9 mouse cellular contexts compared by ENCODE assay signal in the genomic region with DNA sequence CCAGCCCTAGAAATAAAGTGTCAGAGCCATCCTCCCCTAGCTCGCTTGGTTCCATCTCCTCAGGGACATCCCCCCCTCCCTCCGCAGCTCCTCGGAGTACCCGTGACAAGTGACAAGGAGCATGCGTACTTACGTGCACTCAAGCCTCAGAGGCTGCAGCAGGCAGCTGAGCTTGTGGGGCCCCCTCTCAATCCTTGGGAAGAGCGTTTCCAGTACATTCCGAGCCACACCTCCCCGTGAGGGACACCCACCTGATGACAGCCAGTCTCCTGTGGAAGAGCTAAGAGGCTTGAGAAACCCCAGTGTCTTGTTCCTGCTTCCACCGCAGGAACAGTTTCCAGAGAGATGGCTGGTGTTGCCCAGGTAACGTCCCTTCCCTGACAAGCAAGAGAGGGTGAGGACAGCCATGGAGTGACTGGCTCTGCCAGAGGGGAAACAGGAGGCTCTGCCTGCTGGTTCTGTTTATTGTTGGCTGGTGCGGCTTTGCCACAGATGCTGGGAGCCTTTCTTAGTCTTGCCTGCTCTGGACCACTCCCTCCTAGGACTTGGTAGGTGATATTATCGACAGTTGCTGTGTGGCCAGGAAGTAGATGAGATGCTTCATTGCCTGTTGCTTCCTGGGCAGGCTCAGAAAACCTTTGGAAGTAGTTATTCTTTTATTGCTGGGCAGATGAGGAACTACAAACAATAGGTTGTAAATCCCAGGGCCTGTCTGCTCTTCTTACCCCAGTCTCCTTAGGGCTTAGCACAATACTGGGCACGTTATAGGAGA.
A peak's percentile ranks its signal among the peaks of the same experiment; 100 is the strongest.
DNase-seq lines count a peak whose midpoint lies in the region; ATAC-seq and TF ChIP-seq lines count a peak whose summit lies in the region.
"Had no signal": no experiment of that assay in that cellular context is flagged by ENCODE, and none has a peak within 500 bp of the region (broad histone marks: within the 10 kb centered on the region; RNA-seq: fewer than 3 reads in every experiment).

No protein-coding gene starts in this region.

- H3K27ac ChIP-seq in kidney, embryonic 14.5 days (ENCODE audit: low read depth, low read length) = peak overlapping the region; percentile 62; the same call in 1 of the 2 replicates
- peak overlapping the region; percentile 65; the same call in 1 of the 2 replicates for H3K27ac ChIP-seq in embryonic facial prominence, embryonic 15.5 days (replicated peaks)
- H3K27ac ChIP-seq in kidney, embryonic 16.5 days (ENCODE audit: low read length) = peak overlapping the region; percentile 29
- peak overlapping the region; percentile 52; the same call in 1 of the 2 replicates for H3K27ac ChIP-seq in olfactory bulb, adult 2 months (ENCODE audit: insufficient read depth, low read depth, low read length)
- H3K27ac ChIP-seq: liver, embryonic 14.5 days had no signal

- TF ChIP-seq CTCF in olfactory bulb, adult 2 months (IDR thresholded peaks at IDR 0.05; ENCODE audit: insufficient read depth, low read depth, low read length) = no peak

- peaks cover 27% of the 10 kb centered on the region for H3K4me1 ChIP-seq in kidney, embryonic 14.5 days (ENCODE audit: control insufficient read depth, insufficient read depth, low read length)
- H3K4me1 ChIP-seq in embryonic facial prominence, embryonic 15.5 days = peaks cover 39% of the 10 kb centered on the region
- H3K4me1 ChIP-seq in kidney, embryonic 16.5 days (ENCODE audit: insufficient read depth, low read length) = peaks cover 32% of the 10 kb centered on the region
- H3K4me1 ChIP-seq in olfactory bulb, adult 2 months (ENCODE audit: control insufficient read depth, insufficient read depth, low read length) = peaks cover 61% of the 10 kb centered on the region

- DNase-seq in kidney, adult 18-20 months = no peak
- DNase-seq in cerebellum, adult 9-10 months = no peak
- DNase-seq in cerebellum, adult 8-10 months = no peak
- DNase-seq in adrenal gland, adult 8-10 months = no peak

- no peaks in the 10 kb centered on the region for H3K9me3 ChIP-seq in kidney, embryonic 14.5 days (ENCODE audit: control insufficient read depth, low read length)
- H3K9me3 ChIP-seq in embryonic facial prominence, embryonic 15.5 days (replicated peaks) = no peaks in the 10 kb centered on the region
- no peaks in the 10 kb centered on the region for H3K9me3 ChIP-seq in kidney, embryonic 16.5 days (ENCODE audit: low read length)

- 10% methylated on average over 14 of the region's 14 CpGs for WGBS in kidney, embryonic 14.5 days
- WGBS in embryonic facial prominence, embryonic 15.5 days = 13% methylated on average over 14 of the region's 14 CpGs
- WGBS in kidney, embryonic 16.5 days = 16% methylated on average over 14 of the region's 14 CpGs
- WGBS in olfactory bulb, adult 2 months = 29% methylated on average over 14 of the region's 14 CpGs

- TF ChIP-seq POLR2A in olfactory bulb, adult 2 months (IDR thresholded peaks at IDR 0.05; ENCODE audit: insufficient read depth, low read depth, low read length) = no peak

- H3K27me3 ChIP-seq in kidney, embryonic 14.5 days (ENCODE audit: control insufficient read depth, insufficient read depth, low read length) = no peaks in the 10 kb centered on the region
- no peaks in the 10 kb centered on the region for H3K27me3 ChIP-seq in embryonic facial prominence, embryonic 15.5 days
- H3K27me3 ChIP-seq in kidney, embryonic 16.5 days (ENCODE audit: insufficient read depth, low read length) = no peaks in the 10 kb centered on the region

- peak; percentile 18; the same call in 1 of the 2 replicates for ATAC-seq in kidney, embryonic 14.5 days (ENCODE audit: low FRiP score, low TSS enrichment)
- peak; percentile 60 for ATAC-seq in embryonic facial prominence, embryonic 15.5 days (ENCODE audit: insufficient number of reproducible peaks, low FRiP score, low TSS enrichment, low read depth)
- ATAC-seq in kidney, embryonic 16.5 days (ENCODE audit: low FRiP score, low TSS enrichment) = peak; percentile 43; the same call in 1 of the 2 replicates

- peak overlapping the region; percentile 26 for H3K4me2 ChIP-seq in kidney, embryonic 14.5 days (replicated peaks; ENCODE audit: low read depth, low read length)
- H3K4me2 ChIP-seq in embryonic facial prominence, embryonic 15.5 days (replicated peaks) = peak overlapping the region; percentile 34
- H3K4me2 ChIP-seq in kidney, embryonic 16.5 days (replicated peaks; ENCODE audit: low read depth, low read length) = peak overlapping the region; percentile 13

- H3K9ac ChIP-seq in kidney, embryonic 14.5 days (ENCODE audit: low read depth, low read length) = no peak overlapping the region
- H3K9ac ChIP-seq in embryonic facial prominence, embryonic 15.5 days = no peak overlapping the region
- peak overlapping the region; percentile 43 for H3K9ac ChIP-seq in kidney, embryonic 16.5 days (replicated peaks; ENCODE audit: low read length)
- H3K9ac ChIP-seq: liver, embryonic 14.5 days had no signal

- H3K36me3 ChIP-seq in kidney, embryonic 14.5 days (ENCODE audit: control insufficient read depth, insufficient read depth, low read length) = no peaks in the 10 kb centered on the region
- H3K36me3 ChIP-seq in embryonic facial prominence, embryonic 15.5 days = no peaks in the 10 kb centered on the region
- H3K36me3 ChIP-seq in kidney, embryonic 16.5 days (ENCODE audit: insufficient read depth, low read length) = 0 out of 2 replicates have a peak, but pooled peaks cover 3% of the 10 kb centered on the region

- H3K4me3 ChIP-seq in kidney, embryonic 14.5 days (ENCODE audit: low read length) = no peak overlapping the region
- H3K4me3 ChIP-seq in embryonic facial prominence, embryonic 15.5 days (replicated peaks) = no peak overlapping the region
- no peak overlapping the region for H3K4me3 ChIP-seq in kidney, embryonic 16.5 days (ENCODE audit: low read length)
- no peak overlapping the region for H3K4me3 ChIP-seq in olfactory bulb, adult 2 months (ENCODE audit: insufficient read depth, low read depth, low read length)
